Mouse (Mus musculus): ENCODE data around the gene Tex45. TPM values are rescaled to one million over a fixed set of nuclear protein-coding genes. Genes with fewer than 3 reads are reported as not detected.

Gene Tex45
- 0.16 TPM in 1 of 2 replicates, not detected in the other for polyA plus RNA-seq (2015; fragmentation: Nextera tagmentation; extraction: Ambion mirVana)

DNA sequence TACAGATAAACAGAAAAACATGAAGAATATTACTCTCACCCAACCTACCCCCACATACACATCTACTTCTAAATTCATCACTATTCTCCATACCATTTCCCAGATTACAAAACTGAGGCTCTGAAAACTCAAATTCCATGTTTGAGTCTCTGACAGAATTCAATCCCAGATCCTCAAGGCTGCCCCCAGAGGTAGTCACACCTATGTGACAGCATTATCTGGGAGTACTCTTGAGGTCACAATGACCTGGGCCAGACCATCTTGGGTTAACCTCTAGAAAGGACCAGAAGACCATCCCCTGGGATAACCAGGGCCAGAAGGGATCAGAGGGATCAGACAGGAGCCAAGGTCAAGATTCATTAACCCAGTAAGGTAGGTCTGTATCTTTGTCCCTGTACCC, at the start of gene Tex45:
Gene Tex45 (plus strand): TSS at position 301 of the 400 bp plus-strand sequence.
- TF ChIP-seq CTCF (IDR thresholded peaks at IDR 0.05; ENCODE audit: low read depth) = no peak
- H3K27ac ChIP-seq = no peak within 1 kb of the TSS
- DNase-seq (ENCODE audit: low spot score) = no peak
- ATAC-seq (replicated peaks; ENCODE audit: low FRiP score, low read depth) = no peak
- H3K36me3 ChIP-seq (ENCODE audit: insufficient read depth, low read length) = no peaks in the 10 kb centered on the region
- no peaks in the 10 kb centered on the region; the same call in 1 of the 2 replicates for H3K4me1 ChIP-seq (replicated peaks; ENCODE audit: insufficient read depth, low read length)
- H3K27me3 ChIP-seq (ENCODE audit: insufficient read depth, low read length) = no peaks in the 10 kb centered on the region
- no peaks in the 10 kb centered on the region for H3K9me3 ChIP-seq (replicated peaks; ENCODE audit: low read length)
- H3K9ac ChIP-seq (ENCODE audit: low read depth, low read length) = no peak within 1 kb of the TSS
- H3K4me3 ChIP-seq (replicated peaks; ENCODE audit: low read depth, low read length) = no peak within 1 kb of the TSS
- H3K4me2 ChIP-seq (ENCODE audit: low read length) = no peak within 1 kb of the TSS

- Histone ChIP-seq H3K27ac (no peak overlapping the region), H3K9ac (ENCODE audit: low read depth, low read length) (no peak overlapping the region), H3K9me3 (replicated peaks; ENCODE audit: low read length) (no peaks in the 10 kb centered on the region), H3K4me3 (replicated peaks; ENCODE audit: low read depth, low read length) (no peak overlapping the region), H3K4me2 (ENCODE audit: low read length) (no peak overlapping the region), H3K27me3 (ENCODE audit: insufficient read depth, low read length) (no peaks in the 10 kb centered on the region), H3K4me1 (replicated peaks; ENCODE audit: insufficient read depth, low read length) (peaks cover 22% of the 10 kb centered on the region), H3K36me3 (ENCODE audit: insufficient read depth, low read length) (no peaks in the 10 kb centered on the region)
- DNase-seq (ENCODE audit: low spot score) = no peak
- 66% methylated on average over 5 of the region's 5 CpGs for WGBS
- ATAC-seq (replicated peaks; ENCODE audit: low FRiP score, low read depth) = no peak
- no peak for TF ChIP-seq CTCF (IDR thresholded peaks at IDR 0.05; ENCODE audit: low read depth)
Observed at GRCm38 (mm10) chr8:3421507-3421906, 49.2 kb upstream of the Tex45 start.

DNA sequence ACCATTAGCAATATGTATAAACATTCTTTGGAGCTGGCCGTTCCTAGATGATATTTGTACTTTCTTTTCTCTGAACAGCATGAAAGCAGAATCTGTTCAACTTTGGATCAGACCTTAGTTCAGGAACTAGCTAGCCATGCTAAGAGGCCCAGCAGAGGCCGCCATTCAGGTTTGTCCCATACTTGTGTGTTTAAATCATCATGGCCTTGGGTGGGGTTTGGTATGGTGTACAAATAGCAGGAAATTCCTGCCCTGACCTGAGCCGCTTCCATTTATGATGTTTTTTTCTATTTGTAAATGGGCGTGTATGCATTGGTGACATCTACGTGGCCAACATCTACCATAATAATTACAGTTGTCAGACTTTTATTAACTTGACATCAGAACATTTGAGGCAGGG, 45.4 kb upstream of the Tex45 start:
- H3K27me3 ChIP-seq (ENCODE audit: insufficient read depth, low read length) = no peaks in the 10 kb centered on the region
- H3K9me3 ChIP-seq (replicated peaks; ENCODE audit: low read length) = no peaks in the 10 kb centered on the region
- no peak for ATAC-seq (replicated peaks; ENCODE audit: low FRiP score, low read depth)
- no peak for TF ChIP-seq CTCF (IDR thresholded peaks at IDR 0.05; ENCODE audit: low read depth)
- H3K36me3 ChIP-seq (ENCODE audit: insufficient read depth, low read length) = peaks cover 11% of the 10 kb centered on the region; the same call in 1 of the 2 replicates
- no peak overlapping the region for H3K9ac ChIP-seq (ENCODE audit: low read depth, low read length)
- 85% methylated on average over 5 of the region's 5 CpGs for WGBS
- H3K4me2 ChIP-seq (ENCODE audit: low read length) = no peak overlapping the region
- H3K4me1 ChIP-seq (replicated peaks; ENCODE audit: insufficient read depth, low read length) = 0 out of 2 replicates have a peak, but pooled peaks cover 4% of the 10 kb centered on the region
- H3K27ac ChIP-seq = no peak overlapping the region
- no peak for DNase-seq (ENCODE audit: low spot score)
- H3K4me3 ChIP-seq (replicated peaks; ENCODE audit: low read depth, low read length) = no peak overlapping the region

- DNase-seq (ENCODE audit: low spot score) = no peak
- H3K27me3 ChIP-seq (ENCODE audit: insufficient read depth, low read length) = no peaks in the 10 kb centered on the region
- H3K27ac ChIP-seq = no peak overlapping the region
- no peak overlapping the region for H3K4me2 ChIP-seq (ENCODE audit: low read length)
- TF ChIP-seq CTCF (IDR thresholded peaks at IDR 0.05; ENCODE audit: low read depth) = no peak
- no peak for ATAC-seq (replicated peaks; ENCODE audit: low FRiP score, low read depth)
- H3K9ac ChIP-seq (ENCODE audit: low read depth, low read length) = no peak overlapping the region
- H3K36me3 ChIP-seq (ENCODE audit: insufficient read depth, low read length) = peaks cover 16% of the 10 kb centered on the region; the same call in 1 of the 2 replicates
- no peaks in the 10 kb centered on the region for H3K4me1 ChIP-seq (replicated peaks; ENCODE audit: insufficient read depth, low read length)
- H3K9me3 ChIP-seq (replicated peaks; ENCODE audit: low read length) = no peaks in the 10 kb centered on the region
- no peak overlapping the region for H3K4me3 ChIP-seq (replicated peaks; ENCODE audit: low read depth, low read length)
- WGBS = 92% methylated on average over 3 of the region's 3 CpGs
Observed at GRCm38 (mm10) chr8:3426211-3426610, 44.5 kb upstream of the Tex45 start.

DNA sequence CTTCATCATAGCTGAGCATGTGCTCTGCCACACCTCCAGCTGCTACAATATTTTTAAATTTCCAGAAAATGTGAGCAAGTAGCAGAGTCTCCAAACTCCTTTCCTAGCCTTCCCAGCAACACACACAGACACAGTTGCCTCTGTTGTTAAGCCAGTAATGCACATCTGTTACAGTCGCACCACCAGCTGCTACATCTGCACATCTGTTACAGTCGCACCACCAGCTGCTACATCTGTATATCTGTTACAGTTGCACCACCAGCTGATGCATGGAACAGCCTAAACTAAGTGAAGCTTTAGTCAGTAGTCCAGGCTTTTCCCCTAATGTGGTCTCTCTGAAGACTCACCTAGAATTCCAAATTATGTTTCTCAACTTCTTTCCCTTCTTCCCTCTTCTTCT, 42.2 kb upstream of the Tex45 start:
- 82% methylated on average over 2 of the region's 2 CpGs for WGBS
- no peak for DNase-seq (ENCODE audit: low spot score)
- no peak for ATAC-seq (replicated peaks; ENCODE audit: low FRiP score, low read depth)
- no peak overlapping the region for H3K9ac ChIP-seq (ENCODE audit: low read depth, low read length)
- no peak overlapping the region for H3K4me2 ChIP-seq (ENCODE audit: low read length)
- no peak overlapping the region for H3K4me3 ChIP-seq (replicated peaks; ENCODE audit: low read depth, low read length)
- no peaks in the 10 kb centered on the region for H3K4me1 ChIP-seq (replicated peaks; ENCODE audit: insufficient read depth, low read length)
- no peaks in the 10 kb centered on the region for H3K9me3 ChIP-seq (replicated peaks; ENCODE audit: low read length)
- peaks cover 28% of the 10 kb centered on the region for H3K36me3 ChIP-seq (ENCODE audit: insufficient read depth, low read length)
- no peak for TF ChIP-seq CTCF (IDR thresholded peaks at IDR 0.05; ENCODE audit: low read depth)
- H3K27me3 ChIP-seq (ENCODE audit: insufficient read depth, low read length) = no peaks in the 10 kb centered on the region
- no peak overlapping the region for H3K27ac ChIP-seq

DNA sequence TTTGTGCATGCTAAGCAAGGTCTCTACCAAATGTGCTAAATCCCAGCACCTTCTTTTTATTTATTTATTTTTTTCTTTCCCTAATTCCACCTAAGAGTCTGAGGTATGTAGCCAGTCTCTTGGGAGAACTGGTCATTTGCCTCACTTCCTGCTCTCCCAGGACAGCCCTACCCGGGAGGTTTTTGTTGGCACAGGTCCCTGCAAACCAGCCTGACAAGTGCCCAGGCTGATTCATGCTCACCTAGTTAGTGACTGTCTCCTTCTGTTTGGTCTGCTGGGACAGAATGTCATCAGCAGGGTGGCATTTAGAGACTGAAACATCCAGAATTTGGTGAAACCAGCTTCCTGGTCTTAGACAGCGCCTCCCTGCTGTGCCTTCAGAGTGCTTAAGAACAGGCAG, 40.7 kb upstream of the Tex45 start:
- no peak overlapping the region for H3K9ac ChIP-seq (ENCODE audit: low read depth, low read length)
- no peak overlapping the region for H3K4me3 ChIP-seq (replicated peaks; ENCODE audit: low read depth, low read length)
- no peak overlapping the region for H3K4me2 ChIP-seq (ENCODE audit: low read length)
- peaks cover 28% of the 10 kb centered on the region for H3K36me3 ChIP-seq (ENCODE audit: insufficient read depth, low read length)
- 53% methylated on average over 2 of the region's 2 CpGs for WGBS
- ATAC-seq (replicated peaks; ENCODE audit: low FRiP score, low read depth) (no peak), DNase-seq (ENCODE audit: low spot score) (no peak)
- no peak for TF ChIP-seq CTCF (IDR thresholded peaks at IDR 0.05; ENCODE audit: low read depth)
- H3K4me1 ChIP-seq (replicated peaks; ENCODE audit: insufficient read depth, low read length) = no peaks in the 10 kb centered on the region
- H3K27me3 ChIP-seq (ENCODE audit: insufficient read depth, low read length) = no peaks in the 10 kb centered on the region
- H3K9me3 ChIP-seq (replicated peaks; ENCODE audit: low read length) = no peaks in the 10 kb centered on the region
- H3K27ac ChIP-seq = peak overlapping the region; percentile 33; the same call in 1 of the 2 replicates

DNA sequence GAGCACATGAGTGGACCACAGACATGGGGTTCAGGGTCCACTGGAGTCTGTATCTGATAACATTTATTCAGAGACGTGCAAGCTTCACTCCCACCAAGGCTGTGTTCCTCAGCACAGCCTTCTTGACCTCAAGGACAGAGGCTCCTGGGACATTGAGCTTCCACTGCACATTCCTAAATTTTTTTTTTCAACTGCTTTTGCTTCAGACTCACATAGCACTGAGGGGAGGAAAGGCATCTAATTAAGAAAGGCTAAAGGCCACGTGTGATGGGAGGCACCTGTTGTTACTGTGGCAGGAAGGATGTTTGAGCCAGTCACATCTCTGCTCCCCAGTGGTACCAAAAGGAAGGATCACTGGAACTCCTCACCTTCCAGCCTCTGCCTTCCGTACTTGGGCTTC, 39.5 kb upstream of the Tex45 start:
- peak; percentile 58 for ATAC-seq (replicated peaks; ENCODE audit: low FRiP score, low read depth)
- Histone ChIP-seq H3K9me3 (replicated peaks; ENCODE audit: low read length) (no peaks in the 10 kb centered on the region), H3K4me2 (ENCODE audit: low read length) (no peak overlapping the region), H3K36me3 (ENCODE audit: insufficient read depth, low read length) (peaks cover 38% of the 10 kb centered on the region), H3K27me3 (ENCODE audit: insufficient read depth, low read length) (no peaks in the 10 kb centered on the region), H3K4me1 (replicated peaks; ENCODE audit: insufficient read depth, low read length) (no peaks in the 10 kb centered on the region), H3K27ac (peak overlapping the region; percentile 34; the same call in 1 of the 2 replicates), H3K4me3 (replicated peaks; ENCODE audit: low read depth, low read length) (no peak overlapping the region), H3K9ac (ENCODE audit: low read depth, low read length) (no peak overlapping the region)
- peak; percentile 53 for DNase-seq (ENCODE audit: low spot score)
- no peak for TF ChIP-seq CTCF (IDR thresholded peaks at IDR 0.05; ENCODE audit: low read depth)
- WGBS = 48% methylated on average over 3 of the region's 3 CpGs

Measured in kidney, postnatal 0 days (tissue).